Mouse (Mus musculus) kidney, embryonic 14.5 days (tissue): ENCODE measurements around the gene Gm13279. TPM values are rescaled to one million over a fixed set of nuclear protein-coding genes. Genes with fewer than 3 reads are reported as not detected.
A peak's percentile ranks its signal among the peaks of the same experiment; 100 is the strongest.
"Not testable (repeated sequence)": the region's sequence is repeated elsewhere in the genome, so short reads cannot be mapped to it uniquely, and the experiment has no call there.

Source experiments
- ATAC-seq: fragments of 200-750 bp; cut with Nextera tagmentation; 2 replicates; pipeline ENCODE4 v1.8.0; 2017; ENCODE audit warnings: moderate number of reproducible peaks, mild to moderate bottlenecking, moderate TSS enrichment, moderate library complexity; ENCODE audit not compliant: low FRiP score, low TSS enrichment
- H3K27ac ChIP-seq: fragments of 300-500 bp; sonication (generic); 2 replicates; pipeline ENCODE4 v1.5.1; 2014; ENCODE audit warnings: low read depth, mild to moderate bottlenecking, low read length, moderate library complexity, mixed read lengths
- H3K27me3 ChIP-seq: fragments of 300-500 bp; sonication (generic); 2 replicates; pipeline ENCODE4 v1.6.1; 2014; ENCODE audit warnings: mild to moderate bottlenecking, low read length; ENCODE audit not compliant: control insufficient read depth, insufficient read depth
- H3K36me3 ChIP-seq: fragments of 300-500 bp; sonication (generic); 2 replicates; pipeline ENCODE4 v1.6.1; 2014; ENCODE audit warnings: low read length, mixed read lengths; ENCODE audit not compliant: control insufficient read depth, insufficient read depth
- H3K4me1 ChIP-seq: fragments of 300-500 bp; sonication (generic); 2 replicates; pipeline ENCODE4 v1.6.1; 2014; ENCODE audit warnings: low read length, mixed read lengths; ENCODE audit not compliant: control insufficient read depth, insufficient read depth
- H3K4me2 ChIP-seq: fragments of 300-500 bp; sonication (generic); replicated peaks from 2 replicates; pipeline ENCODE4 v1.6.1; 2014; ENCODE audit warnings: low read depth, mild to moderate bottlenecking, low read length
- H3K4me3 ChIP-seq: fragments of 300-500 bp; sonication (generic); 2 replicates; pipeline ENCODE4 v1.5.1; 2014; ENCODE audit warnings: mild to moderate bottlenecking, low read length
- H3K9ac ChIP-seq: fragments of 300-500 bp; sonication (generic); 2 replicates; pipeline ENCODE4 v1.6.1; 2014; ENCODE audit warnings: low read depth, mild to moderate bottlenecking, low read length, moderate library complexity
- H3K9me3 ChIP-seq: fragments of 300-500 bp; sonication (generic); 2 replicates; pipeline ENCODE4 v1.6.1; 2016; ENCODE audit warnings: low read length; ENCODE audit not compliant: control insufficient read depth
- WGBS: fragments of 180-500 bp; shearing (Covaris S2); extraction: QIAGEN DNeasy Blood & Tissue Kit; methylation state at CpG from one replicate; pipeline ENCODE4 v1.1.7; 2014; 5-methylcytosine and 5-hydroxymethylcytosine counted together
- polyA plus RNA-seq: library from polyadenylated mRNA; unstranded; fragments of >200 nt; fragmentation: Nextera tagmentation; extraction: Ambion mirVana; gene quantifications from 2 replicates; pipeline ENCODE4 v1.2.1, GENCODE M21; 2014

Gene Gm13279
- polyA plus RNA-seq, 1 experiment from 2014 or later: not detected

- WGBS: 70% methylated on average over 6 of the region's 8 CpGs
- H3K9me3 ChIP-seq, ATAC-seq: not testable (repeated sequence)
Measured at GRCm38 (mm10) chr4:88761776-88762175, 35.4 kb upstream of the Gm13279 start.

GRCm38 (mm10) chr4:88762341-88762740 is 34.9 kb upstream of the Gm13279 start:
- not testable (repeated sequence) for H3K4me2 ChIP-seq, ATAC-seq, H3K4me1 ChIP-seq, H3K27ac ChIP-seq, H3K36me3 ChIP-seq, H3K27me3 ChIP-seq, H3K9ac ChIP-seq, H3K9me3 ChIP-seq, H3K4me3 ChIP-seq
- WGBS: 60% methylated on average over 7 of the region's 9 CpGs

More at GRCm38 (mm10) chr4:88761776-88762175, 35.4 kb upstream of the Gm13279 start:
- H3K36me3 ChIP-seq, H3K9ac ChIP-seq, H3K4me1 ChIP-seq, H3K27me3 ChIP-seq, H3K4me3 ChIP-seq, H3K4me2 ChIP-seq, H3K27ac ChIP-seq: not testable (repeated sequence)

- H3K9me3 ChIP-seq, ATAC-seq, H3K27ac ChIP-seq, H3K36me3 ChIP-seq, H3K4me1 ChIP-seq, H3K27me3 ChIP-seq, H3K9ac ChIP-seq: not testable (repeated sequence)
- H3K4me2 ChIP-seq: peak overlapping the region; percentile 22
- 3% methylated on average over 20 of the region's 42 CpGs for WGBS
- H3K4me3 ChIP-seq: peak overlapping the region; percentile 20
Measured at GRCm38 (mm10) chr4:88763384-88764018, 33.7 kb upstream of the Gm13279 start.

GRCm38 (mm10) chr4:88773534-88773933 is 23.7 kb upstream of the Gm13279 start, which contains the start of gene Gm13290:
Gm13290 (plus strand) TSS chr4:88773834.
- H3K4me3 ChIP-seq, H3K4me1 ChIP-seq, H3K27ac ChIP-seq, ATAC-seq, H3K4me2 ChIP-seq, H3K9ac ChIP-seq, H3K9me3 ChIP-seq, H3K36me3 ChIP-seq, H3K27me3 ChIP-seq: not testable (repeated sequence)
- no CpG with 5 or more reads among the region's 32 CpGs for WGBS

GRCm38 (mm10) chr4:88776622-88777021 is 20.6 kb upstream of the Gm13279 start, which contains the start of gene Gm13289:
Gm13289 (plus strand) TSS chr4:88776922.
- WGBS: no CpG with 5 or more reads among the region's 29 CpGs
- H3K27me3 ChIP-seq, H3K9ac ChIP-seq, H3K36me3 ChIP-seq, H3K4me1 ChIP-seq, H3K4me2 ChIP-seq, H3K9me3 ChIP-seq, ATAC-seq, H3K27ac ChIP-seq, H3K4me3 ChIP-seq: not testable (repeated sequence)

GRCm38 (mm10) chr4:88779550-88779949 is 17.6 kb upstream of the Gm13279 start, which contains the start of gene Gm13272:
Gm13272 (plus strand) TSS chr4:88779850.
- H3K4me1 ChIP-seq, H3K4me2 ChIP-seq, H3K27me3 ChIP-seq, H3K9ac ChIP-seq, H3K4me3 ChIP-seq, H3K36me3 ChIP-seq, ATAC-seq, H3K9me3 ChIP-seq, H3K27ac ChIP-seq: not testable (repeated sequence)
- no CpG with 5 or more reads among the region's 29 CpGs for WGBS

GRCm38 (mm10) chr4:88780320-88780719 is 16.9 kb upstream of the Gm13279 start:
- H3K9me3 ChIP-seq, H3K36me3 ChIP-seq, H3K27ac ChIP-seq, H3K4me2 ChIP-seq, H3K4me3 ChIP-seq, ATAC-seq, H3K9ac ChIP-seq, H3K27me3 ChIP-seq, H3K4me1 ChIP-seq: not testable (repeated sequence)
- 44% methylated on average over 10 of the region's 18 CpGs for WGBS

GRCm38 (mm10) chr4:88781831-88782230 is 15.4 kb upstream of the Gm13279 start, which contains the start of gene Ifnz:
Ifnz (plus strand) TSS chr4:88782131.
- H3K36me3 ChIP-seq, H3K4me1 ChIP-seq, H3K9me3 ChIP-seq, H3K9ac ChIP-seq, H3K4me3 ChIP-seq, H3K4me2 ChIP-seq, H3K27ac ChIP-seq, ATAC-seq, H3K27me3 ChIP-seq: not testable (repeated sequence)
- WGBS: 4% methylated on average over 2 of the region's 7 CpGs

GRCm38 (mm10) chr4:88782335-88782734 is 14.9 kb upstream of the Gm13279 start:
- not testable (repeated sequence) for H3K27ac ChIP-seq, H3K9ac ChIP-seq, H3K9me3 ChIP-seq, H3K4me3 ChIP-seq, H3K4me2 ChIP-seq, H3K4me1 ChIP-seq, ATAC-seq, H3K27me3 ChIP-seq, H3K36me3 ChIP-seq
- 0% methylated on average over 4 of the region's 31 CpGs for WGBS
